Mouse (Mus musculus) heart, adult 2 months (tissue): Measurements from ENCODE around the gene Unc13b. TPM values are rescaled to one million over a fixed set of nuclear protein-coding genes. Genes with fewer than 3 reads are reported as not detected.

ENCODE experiments used
- DNase-seq, 2 experiments: peaks; one replicate each; pipeline ENCODE4 v3.0.0; 2021
- H3K27ac ChIP-seq: fragments of 200-600 bp; 2 replicates; pipeline ENCODE4 v1.8.1; 2022
- H3K27me3 ChIP-seq: fragments of 200-500 bp; 2 replicates; pipeline ENCODE4 v1.6.1; 2012; ENCODE audit warnings: mild to moderate bottlenecking, low read length, inconsistent platforms, mixed read lengths; ENCODE audit not compliant: control insufficient read depth, insufficient read depth
- H3K36me3 ChIP-seq: fragments of 200-500 bp; 2 replicates; pipeline ENCODE4 v1.6.1; 2012; ENCODE audit warnings: low read length, inconsistent platforms; ENCODE audit not compliant: control insufficient read depth, insufficient read depth
- H3K4me1 ChIP-seq: fragments of 200-500 bp; 2 replicates; pipeline ENCODE4 v1.6.1; 2011; ENCODE audit warnings: low read length; ENCODE audit not compliant: control insufficient read depth, insufficient read depth
- H3K4me3 ChIP-seq: fragments of 200-600 bp; 2 replicates; pipeline ENCODE4 v1.8.1; 2022
- H3K79me2 ChIP-seq: fragments of 200-500 bp; replicated peaks from 2 replicates; pipeline ENCODE4 v1.6.1; 2012; ENCODE audit warnings: mild to moderate bottlenecking, inconsistent platforms, low read length, moderate library complexity, mixed read lengths; ENCODE audit not compliant: control insufficient read depth, insufficient read depth
- H3K9ac ChIP-seq: fragments of 200-500 bp; 2 replicates; pipeline ENCODE4 v1.6.1; 2012; ENCODE audit warnings: low read depth, mild to moderate bottlenecking, control low read depth, inconsistent platforms, low read length, mixed read lengths
- CTCF ChIP-seq: fragments of 200-600 bp; IDR thresholded peaks from 2 replicates; pipeline ENCODE4 v1.8.1; 2022; ENCODE audit warnings: antibody characterized with exemption, mild to moderate bottlenecking, moderate library complexity
- EP300 ChIP-seq: fragments of 200-500 bp; IDR thresholded peaks from 2 replicates; pipeline ENCODE4 v1.6.1; 2011; ENCODE audit warnings: low read depth, low read length, control low read depth; ENCODE audit not compliant: insufficient read depth
- POLR2A ChIP-seq: fragments of 200-500 bp; IDR thresholded peaks from 2 replicates; pipeline ENCODE4 v1.6.1; 2011; ENCODE audit warnings: mild to moderate bottlenecking, low read depth, low read length, control low read depth; ENCODE audit not compliant: insufficient read depth
- WGBS: fragments of 180-500 bp; shearing (Covaris S2); methylation state at CpG from one replicate; pipeline ENCODE4 v1.1.7; 2018; 5-methylcytosine and 5-hydroxymethylcytosine counted together
- intact Hi-C: fragments of 180-260 bp; cut with DNase I; formaldehyde crosslinking; loops from one replicate; pipeline ENCODE4 v1.15.1; 2025
- polyA plus RNA-seq: library from polyadenylated mRNA; depleted of rRNA; stranded (reverse); fragments of >200 nt; gene quantifications from 2 replicates; pipeline ENCODE4 v1.2.3, GENCODE M21; 2012
- total RNA-seq, 2 experiments: library from RNA; stranded (reverse); gene quantifications; 2 replicates each; pipeline ENCODE4 v1.2.3; 2021

The Unc13b gene
- total and polyA plus RNA-seq, 3 experiments = 6.7 to 10.9 (median 10.0) TPM

DNA sequence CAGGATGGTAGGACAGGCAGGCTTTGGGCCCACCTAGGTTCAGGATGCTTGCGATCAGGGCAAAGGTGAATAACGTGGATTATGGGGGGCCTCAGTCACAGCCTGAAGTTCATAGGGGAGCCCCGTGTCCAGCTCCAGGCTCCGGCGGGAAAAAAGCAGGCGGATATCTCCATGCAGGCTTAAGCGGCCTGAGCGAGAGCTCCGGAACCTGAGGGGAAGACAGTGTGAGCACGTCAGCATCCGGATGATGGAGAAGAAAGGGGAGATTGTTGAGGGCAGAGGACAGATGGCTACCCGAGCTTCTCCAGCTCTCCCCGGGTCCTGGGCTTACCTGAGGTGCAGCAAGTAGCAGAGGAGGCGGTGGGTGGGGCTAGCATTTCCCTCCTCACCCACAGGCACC, 25.3 kb upstream of the Unc13b start:
- no peaks in the 10 kb centered on the region for H3K36me3 ChIP-seq
- no peak overlapping the region for H3K9ac ChIP-seq
- 83% methylated on average over 14 of the region's 14 CpGs for WGBS
- no peaks in the 10 kb centered on the region; the same call in 1 of the 2 replicates for H3K79me2 ChIP-seq
- TF ChIP-seq EP300 (no peak), CTCF (no peak), POLR2A (no peak)
- no peaks in the 10 kb centered on the region for H3K27me3 ChIP-seq
- no peak for DNase-seq
- H3K27ac ChIP-seq = no peak overlapping the region
- H3K4me1 ChIP-seq = peaks cover 5% of the 10 kb centered on the region
- intact Hi-C loops = no loop called here
- H3K4me3 ChIP-seq = no peak overlapping the region

DNA sequence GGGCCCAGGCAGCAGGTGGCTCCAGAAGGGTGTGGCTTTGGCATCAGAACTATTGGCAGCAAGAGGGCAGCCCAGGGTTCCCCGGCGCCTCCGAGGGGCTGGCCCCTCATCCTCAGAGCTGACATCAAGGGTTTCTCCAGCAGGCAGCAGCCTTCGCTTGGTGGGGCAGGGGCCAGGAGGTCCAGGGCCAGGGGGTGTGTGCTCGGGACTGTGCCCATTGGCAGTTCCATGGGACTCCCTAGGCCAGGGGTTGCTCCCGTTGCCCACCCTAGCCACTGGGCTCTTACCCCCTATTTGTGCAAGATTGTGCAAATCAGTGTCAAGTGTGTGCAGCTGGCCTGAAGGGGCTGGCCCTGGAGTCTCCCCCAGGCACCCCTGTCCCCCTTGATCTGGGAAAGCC, 22.9 kb upstream of the Unc13b start:
- H3K9ac ChIP-seq = no peak overlapping the region
- 83% methylated on average over 6 of the region's 6 CpGs for WGBS
- DNase-seq = no peak
- no peaks in the 10 kb centered on the region for H3K27me3 ChIP-seq
- H3K4me1 ChIP-seq = peaks cover 11% of the 10 kb centered on the region
- no peaks in the 10 kb centered on the region for H3K36me3 ChIP-seq
- intact Hi-C loops = no loop called here
- TF ChIP-seq EP300 = no peak
- TF ChIP-seq CTCF = no peak
- no peak for TF ChIP-seq POLR2A
- H3K4me3 ChIP-seq = no peak overlapping the region
- H3K79me2 ChIP-seq = no peaks in the 10 kb centered on the region; the same call in 1 of the 2 replicates
- no peak overlapping the region for H3K27ac ChIP-seq

GRCm38 (mm10) chr4:43036356-43036755, 22.4 kb upstream of the Unc13b start:
- no peak for TF ChIP-seq POLR2A
- TF ChIP-seq CTCF = no peak
- no peak for TF ChIP-seq EP300
- Histone ChIP-seq H3K27ac (no peak overlapping the region), H3K4me3 (no peak overlapping the region), H3K27me3 (no peaks in the 10 kb centered on the region), H3K4me1 (peaks cover 11% of the 10 kb centered on the region), H3K36me3 (no peaks in the 10 kb centered on the region), H3K79me2 (no peaks in the 10 kb centered on the region; the same call in 1 of the 2 replicates), H3K9ac (no peak overlapping the region)
- intact Hi-C loops = no loop called here
- DNase-seq = no peak
- 86% methylated on average over 10 of the region's 10 CpGs for WGBS

- DNase-seq = no peak
- no peak overlapping the region for H3K9ac ChIP-seq
- 27% methylated on average over 4 of the region's 4 CpGs for WGBS
- no peak for TF ChIP-seq POLR2A
- no peak for TF ChIP-seq CTCF
- TF ChIP-seq EP300 = no peak
- H3K79me2 ChIP-seq = no peaks in the 10 kb centered on the region; the same call in 1 of the 2 replicates
- peaks cover 9% of the 10 kb centered on the region for H3K4me1 ChIP-seq
- no peaks in the 10 kb centered on the region for H3K27me3 ChIP-seq
- H3K27ac ChIP-seq = no peak overlapping the region
- no peak overlapping the region for H3K4me3 ChIP-seq
- H3K36me3 ChIP-seq = no peaks in the 10 kb centered on the region
- intact Hi-C loops = no loop called here
Measured at GRCm38 (mm10) chr4:43037860-43038566, 20.7 kb upstream of the Unc13b start.

- peak overlapping the region; percentile 86 for H3K27ac ChIP-seq
- no peak for TF ChIP-seq EP300
- no peak for TF ChIP-seq CTCF
- TF ChIP-seq POLR2A = no peak
- H3K36me3 ChIP-seq = no peaks in the 10 kb centered on the region
- H3K79me2 ChIP-seq = no peaks in the 10 kb centered on the region; the same call in 1 of the 2 replicates
- 0 out of 2 replicates have a peak overlapping the region, but pooled peaks have one; percentile 1 for H3K9ac ChIP-seq
- intact Hi-C loops = no loop called here
- H3K4me1 ChIP-seq = peaks cover 9% of the 10 kb centered on the region
- WGBS = 37% methylated on average over 15 of the region's 15 CpGs
- H3K27me3 ChIP-seq = no peaks in the 10 kb centered on the region
- DNase-seq = peak; percentile 40 to 53
- peak overlapping the region; percentile 78 for H3K4me3 ChIP-seq
Measured at GRCm38 (mm10) chr4:43038567-43039495, 19.9 kb upstream of the Unc13b start.
